Mouse (Mus musculus) forebrain, postnatal 0 days (tissue): ENCODE measurements around the gene Smyd3. TPM values are rescaled to one million over a fixed set of nuclear protein-coding genes. Genes with fewer than 3 reads are reported as not detected.

ENCODE experiments used
- ATAC-seq: fragments of 200-750 bp; cut with Nextera tagmentation; 2 replicates; pipeline ENCODE4 v1.8.0; 2017; ENCODE audit warnings: mild to moderate bottlenecking, moderate library complexity
- DNase-seq: peaks from one replicate; pipeline ENCODE4 v3.0.0-alpha.2; 2015
- H3K27ac ChIP-seq: fragments of 300-500 bp; sonication (generic); 2 replicates; pipeline ENCODE4 v1.5.1; 2014; ENCODE audit warnings: low read depth, mild to moderate bottlenecking, antibody characterized with exemption, low read length, moderate library complexity, mixed read lengths
- H3K27me3 ChIP-seq: fragments of 300-500 bp; sonication (generic); 2 replicates; pipeline ENCODE4 v1.6.1; 2014; ENCODE audit warnings: mild to moderate bottlenecking, low read length, mixed read lengths; ENCODE audit not compliant: insufficient read depth
- H3K36me3 ChIP-seq: fragments of 300-500 bp; sonication (generic); 2 replicates; pipeline ENCODE4 v1.6.1; 2014; ENCODE audit warnings: mild to moderate bottlenecking, moderate library complexity; ENCODE audit not compliant: insufficient read depth
- H3K4me1 ChIP-seq: fragments of 300-500 bp; sonication (generic); 2 replicates; pipeline ENCODE4 v1.6.1; 2014; ENCODE audit warnings: antibody characterized with exemption; ENCODE audit not compliant: insufficient read depth
- H3K4me2 ChIP-seq: fragments of 300-500 bp; sonication (generic); 2 replicates; pipeline ENCODE4 v1.6.1; 2014; ENCODE audit warnings: low read depth, mild to moderate bottlenecking, moderate library complexity
- H3K4me3 ChIP-seq: fragments of 300-500 bp; sonication (generic); 2 replicates; pipeline ENCODE4 v1.5.1; 2014; ENCODE audit warnings: low read depth, low read length, mixed read lengths
- H3K9ac ChIP-seq: fragments of 300-500 bp; sonication (generic); 2 replicates; pipeline ENCODE4 v1.6.1; 2014; ENCODE audit warnings: mild to moderate bottlenecking
- H3K9me3 ChIP-seq: fragments of 300-500 bp; sonication (generic); 2 replicates; pipeline ENCODE4 v1.6.1; 2016; ENCODE audit warnings: low read length
- CTCF ChIP-seq: sonication (generic); IDR thresholded peaks from 2 replicates; pipeline ENCODE4 v1.5.1; 2016; ENCODE audit warnings: antibody characterized with exemption, control low read depth, low read depth
- WGBS: fragments of 180-500 bp; shearing (Covaris S2); extraction: QIAGEN DNeasy Blood & Tissue Kit; methylation state at CpG from one replicate; pipeline ENCODE4 v1.1.7; 2014; 5-methylcytosine and 5-hydroxymethylcytosine counted together
- polyA plus RNA-seq: library from polyadenylated mRNA; unstranded; fragments of >200 nt; fragmentation: Nextera tagmentation; extraction: Ambion mirVana; gene quantifications from 2 replicates; pipeline ENCODE4 v1.2.1, GENCODE M21; 2015
- total RNA-seq: library from RNA; depleted of rRNA; stranded (reverse); fragments of >200 nt; gene quantifications from 2 replicates; pipeline ENCODE4 v1.2.3, GENCODE M21; 2014

Smyd3 gene
- total and polyA plus RNA-seq, 2 experiments from 2014 or later: 19.0 to 27.6 TPM

DNA sequence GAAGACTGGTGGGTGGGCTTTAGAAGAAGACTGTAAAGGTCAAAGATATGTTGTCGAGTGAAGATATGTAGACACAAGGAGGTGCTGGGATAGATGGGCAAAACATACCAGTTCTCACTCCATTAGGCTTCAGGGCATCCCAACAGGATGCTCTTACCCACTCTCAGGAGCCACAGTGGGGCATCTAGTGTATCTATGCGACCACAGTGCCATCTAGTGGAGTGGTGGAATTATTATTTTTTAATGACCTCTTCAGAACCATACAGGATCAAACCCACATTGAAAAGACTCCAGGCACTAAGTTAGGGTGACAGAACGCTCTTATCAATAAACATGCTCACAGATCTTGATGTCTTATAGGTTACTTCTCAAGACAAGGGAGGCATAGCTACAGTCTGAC is 375.7 kb downstream of the Smyd3 start:
- 54% methylated on average over 3 of the region's 3 CpGs for WGBS
- H3K27ac ChIP-seq: no peak overlapping the region
- no peaks in the 10 kb centered on the region for H3K36me3 ChIP-seq
- no peak overlapping the region for H3K9ac ChIP-seq
- ATAC-seq: peak; percentile 32; the same call in 1 of the 2 replicates
- TF ChIP-seq CTCF: peak; percentile 63
- no peaks in the 10 kb centered on the region for H3K4me1 ChIP-seq
- H3K4me3 ChIP-seq: no peak overlapping the region
- peak; percentile 63 for DNase-seq
- H3K9me3 ChIP-seq: no peaks in the 10 kb centered on the region
- H3K4me2 ChIP-seq: no peak overlapping the region
- H3K27me3 ChIP-seq: no peaks in the 10 kb centered on the region

DNA sequence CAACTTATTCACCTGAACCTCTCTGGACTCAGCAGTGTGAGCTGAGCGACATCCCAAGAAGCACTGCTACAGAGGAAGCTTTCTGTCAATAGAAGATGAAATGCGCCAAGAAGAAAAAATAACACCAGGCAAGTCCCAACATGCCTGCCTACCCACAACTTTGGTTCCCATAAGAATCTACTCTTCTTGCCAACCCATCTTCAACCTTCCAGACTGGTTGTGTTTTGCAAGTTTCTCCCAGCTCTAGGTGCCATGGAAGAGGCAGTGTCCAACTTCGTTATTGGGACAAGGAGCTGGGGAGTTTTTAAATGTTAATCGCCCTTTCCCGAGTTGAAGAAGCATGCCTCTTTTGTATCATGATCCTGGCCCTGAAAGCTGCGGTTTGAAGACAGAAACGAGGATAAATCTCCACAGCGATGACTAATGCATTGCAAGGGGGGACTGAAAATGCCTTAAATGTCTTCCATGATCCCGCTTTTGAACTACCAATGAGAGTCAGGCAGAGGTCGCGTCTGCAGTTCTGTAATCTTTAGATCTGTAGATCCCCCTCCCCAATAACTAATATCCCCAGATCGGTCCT is 376.7 kb downstream of the Smyd3 start:
- no peaks in the 10 kb centered on the region for H3K36me3 ChIP-seq
- H3K9ac ChIP-seq: no peak overlapping the region
- H3K27me3 ChIP-seq: no peaks in the 10 kb centered on the region
- no peak overlapping the region for H3K27ac ChIP-seq
- H3K9me3 ChIP-seq: no peaks in the 10 kb centered on the region
- no peak for TF ChIP-seq CTCF
- no peak for ATAC-seq
- H3K4me1 ChIP-seq: no peaks in the 10 kb centered on the region
- 64% methylated on average over 12 of the region's 12 CpGs for WGBS
- no peak for DNase-seq
- H3K4me2 ChIP-seq: no peak overlapping the region
- no peak overlapping the region for H3K4me3 ChIP-seq

- Histone ChIP-seq H3K27ac (no peak overlapping the region), H3K9ac (no peak overlapping the region), H3K4me3 (no peak overlapping the region), H3K36me3 (no peaks in the 10 kb centered on the region; the same call in 1 of the 2 replicates), H3K4me2 (no peak overlapping the region), H3K4me1 (no peaks in the 10 kb centered on the region), H3K27me3 (no peaks in the 10 kb centered on the region), H3K9me3 (0 out of 2 replicates have a peak, but pooled peaks cover 4% of the 10 kb centered on the region)
- TF ChIP-seq CTCF: peak; percentile 48
- 73% methylated on average over 3 of the region's 3 CpGs for WGBS
- DNase-seq (no peak), ATAC-seq (no peak)
These were observed 380.7 kb downstream of the Smyd3 start for GRCm38 (mm10) chr1:179137145-179137477.

DNA sequence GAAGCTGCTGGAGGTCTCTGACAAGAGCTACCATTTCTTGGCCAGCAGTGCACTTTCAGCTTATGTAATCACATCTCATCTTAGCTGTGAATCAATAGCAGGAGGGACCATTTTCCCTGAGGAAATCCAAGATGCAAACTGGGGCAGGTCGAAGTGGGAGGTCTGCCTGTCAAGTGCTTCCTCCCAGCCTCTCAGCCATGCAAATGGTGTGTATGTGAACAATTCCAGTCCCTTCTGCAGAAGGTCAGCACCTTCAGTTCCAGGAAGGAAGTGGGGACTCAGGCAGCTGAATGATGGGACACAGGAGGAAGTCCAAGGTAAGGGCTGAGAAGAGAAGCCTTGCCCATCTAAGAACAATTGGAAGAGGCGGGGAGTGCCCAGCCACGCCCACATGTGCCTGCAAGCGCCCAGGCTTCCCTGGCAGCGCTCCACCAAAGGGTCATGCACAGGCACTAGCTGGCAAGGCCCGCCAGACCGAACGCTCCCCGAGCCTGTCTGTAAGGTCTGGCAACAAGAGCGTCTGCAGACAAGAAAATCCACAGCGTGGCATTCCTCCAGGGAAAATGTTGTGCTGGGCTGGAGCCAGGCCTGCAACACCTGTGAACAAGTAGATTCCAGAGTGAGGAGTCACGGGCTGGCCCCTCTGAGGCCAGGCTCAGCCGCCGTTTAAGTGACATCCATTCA is 381.2 kb downstream of the Smyd3 start:
- DNase-seq: no peak
- H3K9me3 ChIP-seq: 0 out of 2 replicates have a peak, but pooled peaks cover 4% of the 10 kb centered on the region
- WGBS: 44% methylated on average over 14 of the region's 14 CpGs
- H3K4me1 ChIP-seq: no peaks in the 10 kb centered on the region
- H3K4me3 ChIP-seq: no peak overlapping the region
- no peaks in the 10 kb centered on the region; the same call in 1 of the 2 replicates for H3K36me3 ChIP-seq
- no peak overlapping the region for H3K9ac ChIP-seq
- H3K4me2 ChIP-seq: no peak overlapping the region
- ATAC-seq: no peak
- no peak for TF ChIP-seq CTCF
- H3K27me3 ChIP-seq: no peaks in the 10 kb centered on the region
- no peak overlapping the region for H3K27ac ChIP-seq

DNA sequence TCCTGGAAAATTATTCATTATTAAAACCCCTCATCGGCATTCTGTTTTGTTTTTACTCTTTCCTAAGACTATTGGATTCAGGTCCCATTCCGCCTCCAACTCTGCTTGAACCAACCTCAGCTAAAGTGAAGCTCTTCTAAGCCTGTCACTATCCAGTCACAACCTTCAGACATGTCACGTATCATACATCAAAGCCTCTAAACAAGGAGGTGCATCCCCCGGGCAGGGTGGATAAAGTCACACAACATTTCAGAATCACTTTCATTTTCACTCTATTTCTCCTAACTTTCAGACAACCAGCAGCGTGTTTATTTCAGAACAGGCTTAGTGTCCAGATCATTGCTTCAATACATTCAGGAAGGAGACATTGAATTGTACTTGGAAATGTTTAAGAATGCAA is 387.8 kb downstream of the Smyd3 start:
- ATAC-seq (no peak), DNase-seq (no peak)
- Histone ChIP-seq H3K27me3 (no peaks in the 10 kb centered on the region), H3K36me3 (no peaks in the 10 kb centered on the region; the same call in 1 of the 2 replicates), H3K4me2 (no peak overlapping the region), H3K4me3 (no peak overlapping the region), H3K4me1 (no peaks in the 10 kb centered on the region), H3K9ac (no peak overlapping the region), H3K9me3 (0 out of 2 replicates have a peak, but pooled peaks cover 4% of the 10 kb centered on the region), H3K27ac (no peak overlapping the region)
- no peak for TF ChIP-seq CTCF
- 96% methylated on average over 5 of the region's 5 CpGs for WGBS

DNA sequence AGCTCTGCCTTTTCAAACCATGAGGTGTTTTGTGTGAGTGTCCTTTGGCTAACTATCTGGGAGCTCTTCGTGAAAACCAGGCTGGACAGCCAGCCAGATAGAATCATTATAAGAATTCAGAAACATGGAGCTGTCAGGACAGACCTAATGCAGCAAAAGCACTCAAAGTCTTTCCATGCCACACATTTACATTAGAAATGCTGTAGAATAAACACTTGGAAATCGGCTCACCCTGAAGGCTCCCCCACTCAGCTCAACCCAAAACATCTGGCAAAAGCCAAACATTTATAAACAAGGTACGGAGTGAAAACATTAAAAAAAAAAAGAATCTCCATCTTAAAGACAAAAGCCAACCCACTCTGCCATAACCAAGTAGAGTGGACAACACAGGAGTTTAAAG is 391.6 kb downstream of the Smyd3 start:
- Histone ChIP-seq H3K4me1 (no peaks in the 10 kb centered on the region), H3K27me3 (no peaks in the 10 kb centered on the region), H3K4me3 (no peak overlapping the region), H3K9ac (no peak overlapping the region), H3K36me3 (no peaks in the 10 kb centered on the region), H3K9me3 (no peaks in the 10 kb centered on the region), H3K27ac (no peak overlapping the region), H3K4me2 (no peak overlapping the region)
- TF ChIP-seq CTCF: no peak
- 57% methylated on average over 3 of the region's 3 CpGs for WGBS
- ATAC-seq (no peak), DNase-seq (no peak)

- ATAC-seq (no peak), DNase-seq (peak; percentile 57)
- H3K4me3 ChIP-seq: no peak overlapping the region
- H3K36me3 ChIP-seq: no peaks in the 10 kb centered on the region
- H3K27ac ChIP-seq: no peak overlapping the region
- 58% methylated on average over 11 of the region's 11 CpGs for WGBS
- no peaks in the 10 kb centered on the region for H3K27me3 ChIP-seq
- H3K4me1 ChIP-seq: no peaks in the 10 kb centered on the region
- H3K4me2 ChIP-seq: no peak overlapping the region
- H3K9me3 ChIP-seq: no peaks in the 10 kb centered on the region
- TF ChIP-seq CTCF: no peak
- no peak overlapping the region for H3K9ac ChIP-seq
These were observed 395.2 kb downstream of the Smyd3 start for GRCm38 (mm10) chr1:179122476-179123229.
